Mouse (Mus musculus): ENCODE results near the gene Cep162. TPM values are rescaled to one million over a fixed set of nuclear protein-coding genes. Genes with fewer than 3 reads are reported as not detected.
A peak's percentile ranks its signal among the peaks of the same experiment; 100 is the strongest.

Cep162 gene
- total RNA-seq (2022) = 10 to 100 TPM in 2 of 4 experiments, 1 to 10 TPM in 2; 6.5 to 10.6 (median 9.5) TPM

GRCm38 (mm10) chr9:87254903-87255695 is at the start of gene Cep162:
Cep162 (minus strand) TSS chr9:87255536.
- peak; percentile 78 for DNase-seq

- DNase-seq = no peak
Measured at GRCm38 (mm10) chr9:87303196-87303595, 47.9 kb upstream of the Cep162 start.

DNA sequence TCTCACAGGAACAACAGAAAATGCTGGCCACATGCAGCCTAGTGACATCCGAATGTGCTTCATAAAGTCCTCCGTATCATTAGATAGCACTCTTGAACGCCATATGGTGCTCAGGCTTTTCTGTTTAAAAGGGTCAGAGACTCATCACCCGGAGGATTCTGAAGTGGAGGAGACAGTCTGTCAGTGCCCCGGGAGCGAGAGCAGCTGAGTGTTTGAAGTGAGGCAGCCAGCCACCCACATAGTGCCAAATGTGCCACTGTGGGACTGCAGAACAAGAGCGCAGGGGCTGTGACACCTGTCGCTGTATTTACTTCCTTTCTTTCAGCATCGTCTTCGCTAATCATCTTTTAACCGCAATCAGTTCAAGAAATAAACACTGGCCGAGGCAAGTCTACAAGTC is 43.6 kb upstream of the Cep162 start:
- DNase-seq = no peak

GRCm38 (mm10) chr9:87297522-87297921 is 42.2 kb upstream of the Cep162 start:
- no peak for DNase-seq

DNA sequence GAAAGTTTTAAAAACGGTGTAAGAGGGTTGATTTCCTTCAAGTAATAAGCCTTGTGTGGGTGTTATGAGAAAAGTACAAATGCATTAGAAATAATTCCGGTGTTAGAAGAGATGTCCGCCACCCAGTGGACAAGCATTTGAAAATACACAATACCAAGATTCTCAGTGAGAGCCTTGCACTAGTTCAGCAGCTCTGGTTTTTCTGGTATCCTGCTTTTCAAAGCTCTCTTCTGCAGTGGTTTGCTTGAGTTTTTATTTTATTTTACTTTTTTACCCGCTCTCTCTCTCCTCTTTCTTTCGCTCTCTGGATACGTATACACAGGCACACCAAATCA is 327 bp upstream of the Cep162 start:
- DNase-seq = no peak

- no peak for DNase-seq
Measured at GRCm38 (mm10) chr9:87248118-87248517, 7.2 kb downstream of the Cep162 start.

GRCm38 (mm10) chr9:87247678-87248077 is 7.7 kb downstream of the Cep162 start:
- DNase-seq = no peak

DNA sequence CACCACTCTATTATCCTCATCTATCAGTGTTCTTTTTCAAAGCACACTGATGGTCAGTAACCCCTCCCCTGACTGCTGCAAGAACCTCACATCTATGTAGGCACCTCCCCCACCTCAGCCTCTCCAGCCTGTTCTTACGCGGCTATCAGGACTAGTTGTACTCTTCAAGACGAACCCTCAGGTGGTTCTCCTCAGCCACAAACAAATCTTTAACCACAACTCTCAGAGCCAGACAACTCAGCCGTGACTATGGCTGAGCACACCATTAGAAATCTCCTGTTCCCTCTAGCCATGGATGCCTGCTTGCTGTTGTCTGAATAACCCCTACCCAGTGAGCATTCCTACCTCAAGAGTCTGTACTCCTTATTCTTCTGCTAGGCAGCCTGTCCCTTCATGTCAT is 42.1 kb downstream of the Cep162 start:
- DNase-seq = no peak

DNA sequence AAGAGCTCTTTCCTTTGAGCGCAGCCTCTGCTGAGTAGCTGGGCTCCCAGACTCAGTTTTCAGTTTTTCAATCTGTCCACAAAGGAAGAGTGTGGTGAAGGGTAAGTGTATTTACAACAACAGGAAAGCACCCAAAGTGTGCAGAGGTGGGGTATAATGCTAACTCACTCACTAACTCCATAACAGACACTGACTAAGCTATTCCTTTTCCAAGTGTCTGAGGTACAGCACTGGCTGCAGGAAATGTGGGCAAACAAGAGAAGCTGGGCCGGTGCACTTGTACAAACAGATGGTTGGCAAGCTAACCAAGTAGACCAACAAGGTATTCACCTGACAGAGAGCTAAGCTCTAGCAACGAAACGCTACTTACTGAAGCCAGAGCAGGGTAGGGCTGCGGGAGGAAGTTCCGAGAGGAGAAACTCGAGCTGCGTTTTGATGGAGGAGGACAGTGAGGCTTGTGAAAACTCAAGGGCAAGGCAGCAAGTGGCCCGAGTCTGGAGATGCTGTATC is 44.5 kb downstream of the Cep162 start:
- no peak for DNase-seq

DNA sequence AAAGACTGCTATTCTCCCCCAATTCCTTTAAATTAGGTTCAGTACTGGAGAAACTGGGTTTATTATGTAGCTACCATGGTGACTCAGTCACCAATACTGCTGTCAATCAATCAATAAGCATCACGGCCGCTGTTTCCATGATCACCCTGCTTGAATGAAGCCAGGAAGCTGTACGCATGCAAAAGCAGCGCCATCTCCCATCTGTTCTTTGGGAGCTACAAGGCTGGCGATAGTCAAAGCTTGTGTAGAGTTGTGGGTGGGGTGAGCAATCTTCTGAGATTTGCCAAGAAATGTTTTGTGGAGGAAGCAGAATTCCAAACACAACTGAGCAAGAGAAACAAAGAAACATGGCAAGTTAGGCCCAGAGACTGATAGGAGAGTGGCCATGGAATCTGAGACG is 52.9 kb downstream of the Cep162 start:
- DNase-seq = no peak

- no peak for DNase-seq
Measured at GRCm38 (mm10) chr9:87200919-87201318, 54.4 kb downstream of the Cep162 start.

DNA sequence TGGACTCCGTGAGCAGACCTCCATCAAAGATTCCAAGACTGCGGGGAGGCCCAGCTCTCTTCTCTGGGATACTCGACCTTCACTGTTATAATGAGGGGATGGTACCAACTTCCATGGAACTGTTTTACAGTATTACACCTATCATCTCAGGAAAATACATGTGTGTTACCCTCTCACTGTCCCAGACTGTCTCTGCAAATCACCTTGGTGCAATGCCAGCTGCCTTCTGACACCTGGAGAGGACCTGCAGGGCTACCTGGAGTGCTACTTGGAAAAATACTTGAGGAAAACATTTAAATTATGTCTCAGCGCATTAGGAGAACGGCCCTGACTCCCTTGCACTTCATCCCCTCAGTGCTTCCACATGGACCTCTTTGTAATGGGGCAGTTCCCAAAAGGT is 54.9 kb downstream of the Cep162 start:
- DNase-seq = no peak

GRCm38 (mm10) chr9:87198036-87198435 is 57.3 kb downstream of the Cep162 start:
- DNase-seq = no peak

DNA sequence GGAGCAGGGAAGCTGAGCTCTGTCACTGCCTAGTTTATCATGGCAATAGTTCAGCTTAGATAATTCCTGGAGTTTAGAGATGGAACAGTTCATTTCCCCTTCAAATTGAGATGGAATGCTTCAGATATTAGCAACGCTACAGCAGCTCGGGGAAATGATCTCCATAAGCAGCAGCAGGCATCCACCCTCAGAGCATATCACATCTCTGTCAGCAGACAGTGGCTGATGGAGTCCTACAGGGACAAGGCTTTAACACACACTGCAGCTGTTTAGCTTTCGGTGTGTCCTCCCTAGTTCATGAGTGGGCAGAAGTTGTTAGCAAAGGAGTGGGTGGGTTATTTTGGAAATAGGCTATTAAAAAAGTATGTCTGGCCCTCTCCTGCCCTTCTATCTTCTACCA is 58.1 kb downstream of the Cep162 start:
- no peak for DNase-seq

- DNase-seq = no peak
Measured at GRCm38 (mm10) chr9:87193721-87194120, 61.6 kb downstream of the Cep162 start.

- no peak for DNase-seq
Measured at GRCm38 (mm10) chr9:87187336-87187735, 68.0 kb downstream of the Cep162 start.

GRCm38 (mm10) chr9:87182231-87182630 is 73.1 kb downstream of the Cep162 start:
- no peak for DNase-seq

- DNase-seq = no peak
Measured at GRCm38 (mm10) chr9:87178534-87178933, 76.8 kb downstream of the Cep162 start.

- DNase-seq = no peak
Measured at GRCm38 (mm10) chr9:87171517-87171916, 83.8 kb downstream of the Cep162 start.

GRCm38 (mm10) chr9:87170891-87171290 is 84.4 kb downstream of the Cep162 start:
- DNase-seq = no peak

- DNase-seq = no peak
Measured at GRCm38 (mm10) chr9:87169144-87169543, 86.2 kb downstream of the Cep162 start.

GRCm38 (mm10) chr9:87168051-87168450 is 87.3 kb downstream of the Cep162 start:
- DNase-seq = peak; percentile 46

- DNase-seq = no peak
Measured at GRCm38 (mm10) chr9:87167001-87167830, 88.1 kb downstream of the Cep162 start.

DNA sequence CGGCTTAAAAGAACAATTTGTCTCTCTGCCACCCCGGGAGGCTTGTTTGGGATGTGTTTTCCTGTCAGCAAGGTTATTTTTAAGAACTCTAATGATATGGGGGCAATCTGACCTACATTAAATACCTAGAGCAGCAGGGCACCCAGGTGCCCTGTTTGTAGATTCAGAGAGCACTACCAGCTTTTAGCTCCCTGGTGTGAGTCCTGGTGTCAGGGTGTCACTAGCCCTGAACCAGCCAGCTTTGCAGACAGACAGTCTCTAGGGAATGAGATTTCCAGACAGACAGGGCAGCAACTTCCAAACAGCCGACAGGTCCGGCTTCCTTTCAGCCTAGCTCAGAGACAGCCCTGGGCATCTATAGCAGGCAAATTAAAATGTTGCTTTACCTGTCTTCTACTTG is 92.8 kb downstream of the Cep162 start:
- no peak for DNase-seq

Measured in adrenal gland, adult 8-10 months (tissue).